Mouse (Mus musculus) lung, adult 2 months (tissue): ENCODE data around the gene Tfpt.

Experiments
- CTCF ChIP-seq: fragments of 200-500 bp; IDR thresholded peaks from 2 replicates; pipeline ENCODE4 v1.5.1; 2011; ENCODE audit warnings: mild to moderate bottlenecking, low read length, control low read depth; ENCODE audit not compliant: insufficient read depth
- POLR2A ChIP-seq: fragments of 200-500 bp; IDR thresholded peaks from 2 replicates; pipeline ENCODE4 v1.6.1; 2011; ENCODE audit warnings: low read depth, mild to moderate bottlenecking, control low read depth, low read length, borderline replicate concordance; ENCODE audit errors: extremely low read depth

- TF ChIP-seq CTCF, result no peak
- TF ChIP-seq POLR2A, result no peak
These were observed 16.9 kb upstream of the Tfpt start for GRCm38 (mm10) chr7:3646641-3647040.
